Mouse (Mus musculus) lung, embryonic 16.5 days (tissue): ENCODE measurements at regions not wholly inside any gene's neighbourhood (a gene's known extent, or its start where the extent isn't known, plus 50 kb on each side); places are given as distances from the start of the nearest gene placed in this dataset.

Experiments used
- ATAC-seq: fragments of 200-750 bp; cut with Nextera tagmentation; 2 replicates; pipeline ENCODE4 v1.8.0; 2017; ENCODE audit warnings: low read depth, mild to moderate bottlenecking, moderate library complexity
- H3K27ac ChIP-seq: fragments of 300-500 bp; sonication (generic); 2 replicates; pipeline ENCODE4 v1.5.1; 2014; ENCODE audit warnings: mild to moderate bottlenecking, control low read depth, low read length
- H3K27me3 ChIP-seq: fragments of 300-500 bp; sonication (generic); 2 replicates; pipeline ENCODE4 v1.6.1; 2014; ENCODE audit warnings: low read depth, low read length, mixed read lengths; ENCODE audit not compliant: control insufficient read depth, insufficient read depth
- H3K36me3 ChIP-seq: fragments of 300-500 bp; sonication (generic); 2 replicates; pipeline ENCODE4 v1.6.1; 2014; ENCODE audit warnings: low read length; ENCODE audit not compliant: control insufficient read depth, insufficient read depth
- H3K4me1 ChIP-seq: fragments of 300-500 bp; sonication (generic); replicated peaks from 2 replicates; pipeline ENCODE4 v1.6.1; 2014; ENCODE audit warnings: low read length, mixed read lengths; ENCODE audit not compliant: control insufficient read depth, insufficient read depth
- H3K4me2 ChIP-seq: fragments of 300-500 bp; sonication (generic); 2 replicates; pipeline ENCODE4 v1.6.1; 2014; ENCODE audit warnings: low read depth, low read length, control low read depth
- H3K4me3 ChIP-seq: fragments of 300-500 bp; sonication (generic); 2 replicates; pipeline ENCODE4 v1.5.1; 2014; ENCODE audit warnings: mild to moderate bottlenecking, low read length, control low read depth
- H3K9ac ChIP-seq: fragments of 300-500 bp; sonication (generic); 2 replicates; pipeline ENCODE4 v1.6.1; 2014; ENCODE audit warnings: low read length, control low read depth
- H3K9me3 ChIP-seq: fragments of 300-500 bp; sonication (generic); 2 replicates; pipeline ENCODE4 v1.6.1; 2016; ENCODE audit warnings: low read length; ENCODE audit not compliant: control insufficient read depth
- WGBS: fragments of 180-500 bp; shearing (Covaris S2); extraction: QIAGEN DNeasy Blood & Tissue Kit; methylation state at CpG from one replicate; pipeline ENCODE4 v1.1.7; 2014; 5-methylcytosine and 5-hydroxymethylcytosine counted together

GRCm38 (mm10) chr10:116726031-116726430 is 144.7 kb upstream of the Cnot2 start:
- no peaks in the 10 kb centered on the region for H3K27me3 ChIP-seq
- WGBS, result 83% methylated on average over 5 of the region's 5 CpGs
- no peak overlapping the region for H3K9ac ChIP-seq
- H3K4me2 ChIP-seq, result no peak overlapping the region
- ATAC-seq, result no peak
- no peaks in the 10 kb centered on the region for H3K36me3 ChIP-seq
- H3K4me3 ChIP-seq, result no peak overlapping the region
- no peak overlapping the region for H3K27ac ChIP-seq
- peaks cover 15% of the 10 kb centered on the region for H3K4me1 ChIP-seq
- no peaks in the 10 kb centered on the region for H3K9me3 ChIP-seq

GRCm38 (mm10) chr10:116721986-116722385 is 140.7 kb upstream of the Cnot2 start:
- H3K4me2 ChIP-seq, result no peak overlapping the region
- H3K27ac ChIP-seq, result no peak overlapping the region
- H3K4me3 ChIP-seq, result no peak overlapping the region
- no peak overlapping the region for H3K9ac ChIP-seq
- H3K4me1 ChIP-seq, result 0 out of 2 replicates have a peak, but pooled peaks cover 2% of the 10 kb centered on the region
- no peaks in the 10 kb centered on the region for H3K27me3 ChIP-seq
- H3K36me3 ChIP-seq, result no peaks in the 10 kb centered on the region
- no peaks in the 10 kb centered on the region for H3K9me3 ChIP-seq
- WGBS, result 59% methylated on average over 9 of the region's 9 CpGs
- ATAC-seq, result peak; percentile 75

- H3K4me2 ChIP-seq, result no peak overlapping the region
- 0 out of 2 replicates have a peak, but pooled peaks cover 2% of the 10 kb centered on the region for H3K4me1 ChIP-seq
- no peak overlapping the region for H3K4me3 ChIP-seq
- no peak overlapping the region for H3K27ac ChIP-seq
- H3K27me3 ChIP-seq, result no peaks in the 10 kb centered on the region
- WGBS, result 70% methylated on average over 5 of the region's 5 CpGs
- no peaks in the 10 kb centered on the region for H3K36me3 ChIP-seq
- H3K9ac ChIP-seq, result no peak overlapping the region
- ATAC-seq, result no peak
- H3K9me3 ChIP-seq, result no peaks in the 10 kb centered on the region
Observed at GRCm38 (mm10) chr10:116719616-116720015, 138.3 kb upstream of the Cnot2 start.

- ATAC-seq, result no peak
- H3K27me3 ChIP-seq, result no peaks in the 10 kb centered on the region
- WGBS, result 75% methylated on average over 10 of the region's 10 CpGs
- no peaks in the 10 kb centered on the region; the same call in 1 of the 2 replicates for H3K4me1 ChIP-seq
- H3K9ac ChIP-seq, result no peak overlapping the region
- H3K4me2 ChIP-seq, result no peak overlapping the region
- no peaks in the 10 kb centered on the region for H3K36me3 ChIP-seq
- H3K27ac ChIP-seq, result no peak overlapping the region
- no peak overlapping the region for H3K4me3 ChIP-seq
- no peaks in the 10 kb centered on the region for H3K9me3 ChIP-seq
Observed at GRCm38 (mm10) chr10:116717961-116718360, 136.7 kb upstream of the Cnot2 start.

- Histone ChIP-seq H3K9ac (no peak overlapping the region), H3K36me3 (no peaks in the 10 kb centered on the region), H3K4me2 (no peak overlapping the region), H3K4me3 (no peak overlapping the region), H3K27me3 (no peaks in the 10 kb centered on the region), H3K9me3 (no peaks in the 10 kb centered on the region), H3K27ac (no peak overlapping the region), H3K4me1 (no peaks in the 10 kb centered on the region; the same call in 1 of the 2 replicates)
- no peak for ATAC-seq
- WGBS, result 63% methylated on average over 4 of the region's 4 CpGs
Observed at GRCm38 (mm10) chr10:116717017-116717643, 135.8 kb upstream of the Cnot2 start.

GRCm38 (mm10) chr10:116713456-116713855 is 132.1 kb upstream of the Cnot2 start:
- H3K36me3 ChIP-seq, result no peaks in the 10 kb centered on the region
- no peak overlapping the region for H3K27ac ChIP-seq
- no peaks in the 10 kb centered on the region for H3K9me3 ChIP-seq
- WGBS, result 51% methylated on average over 11 of the region's 11 CpGs
- ATAC-seq, result peak; percentile 12; the same call in 1 of the 2 replicates
- no peak overlapping the region for H3K4me2 ChIP-seq
- H3K9ac ChIP-seq, result no peak overlapping the region
- no peak overlapping the region for H3K4me3 ChIP-seq
- H3K27me3 ChIP-seq, result no peaks in the 10 kb centered on the region
- H3K4me1 ChIP-seq, result no peaks in the 10 kb centered on the region; the same call in 1 of the 2 replicates

GRCm38 (mm10) chr10:116707025-116707424 is 125.7 kb upstream of the Cnot2 start:
- Histone ChIP-seq H3K27me3 (no peaks in the 10 kb centered on the region), H3K27ac (no peak overlapping the region), H3K36me3 (no peaks in the 10 kb centered on the region), H3K9me3 (no peaks in the 10 kb centered on the region), H3K4me2 (no peak overlapping the region), H3K4me3 (no peak overlapping the region), H3K4me1 (no peaks in the 10 kb centered on the region), H3K9ac (no peak overlapping the region)
- ATAC-seq, result no peak
- WGBS, result 86% methylated on average over 6 of the region's 6 CpGs

GRCm38 (mm10) chr10:116701281-116701680 is 120.0 kb upstream of the Cnot2 start:
- H3K4me2 ChIP-seq, result no peak overlapping the region
- H3K27me3 ChIP-seq, result no peaks in the 10 kb centered on the region
- H3K27ac ChIP-seq, result no peak overlapping the region
- peak; percentile 60; the same call in 1 of the 2 replicates for ATAC-seq
- no peak overlapping the region for H3K9ac ChIP-seq
- no peaks in the 10 kb centered on the region for H3K36me3 ChIP-seq
- WGBS, result 48% methylated on average over 5 of the region's 5 CpGs
- H3K9me3 ChIP-seq, result no peaks in the 10 kb centered on the region
- H3K4me1 ChIP-seq, result no peaks in the 10 kb centered on the region
- H3K4me3 ChIP-seq, result no peak overlapping the region

- WGBS, result 85% methylated on average over 8 of the region's 8 CpGs
- no peaks in the 10 kb centered on the region for H3K27me3 ChIP-seq
Observed at GRCm38 (mm10) chr10:116699711-116700110, 118.4 kb upstream of the Cnot2 start.

More at GRCm38 (mm10) chr10:116699711-116700110, 118.4 kb upstream of the Cnot2 start:
- Histone ChIP-seq H3K4me1 (no peaks in the 10 kb centered on the region), H3K9ac (no peak overlapping the region), H3K36me3 (no peaks in the 10 kb centered on the region), H3K9me3 (no peaks in the 10 kb centered on the region), H3K4me3 (no peak overlapping the region), H3K4me2 (no peak overlapping the region), H3K27ac (no peak overlapping the region)
- no peak for ATAC-seq
